Mouse (Mus musculus) kidney, embryonic 15.5 days (tissue): Measurements from ENCODE around the gene E130308A19Rik. TPM values are rescaled to one million over a fixed set of nuclear protein-coding genes. Genes with fewer than 3 reads are reported as not detected.
A peak's percentile ranks its signal among the peaks of the same experiment; 100 is the strongest.

Source experiments
- ATAC-seq: fragments of 200-750 bp; cut with Nextera tagmentation; replicated peaks from 2 replicates; pipeline ENCODE4 v1.8.0; 2017; ENCODE audit warnings: moderate TSS enrichment; ENCODE audit not compliant: low FRiP score
- H3K27ac ChIP-seq: fragments of 300-500 bp; sonication (generic); 2 replicates; pipeline ENCODE4 v1.5.1; 2015; ENCODE audit warnings: mild to moderate bottlenecking, inconsistent platforms
- H3K27me3 ChIP-seq: fragments of 300-500 bp; sonication (generic); 2 replicates; pipeline ENCODE4 v1.6.1; 2015; ENCODE audit warnings: inconsistent platforms
- H3K36me3 ChIP-seq: fragments of 300-500 bp; sonication (generic); 2 replicates; pipeline ENCODE4 v1.6.1; 2015; ENCODE audit warnings: inconsistent platforms
- H3K4me1 ChIP-seq: fragments of 300-500 bp; sonication (generic); 2 replicates; pipeline ENCODE4 v1.6.1; 2015; ENCODE audit warnings: inconsistent platforms
- H3K4me2 ChIP-seq: fragments of 300-500 bp; sonication (generic); 2 replicates; pipeline ENCODE4 v1.6.1; 2015; ENCODE audit warnings: moderate library complexity, mild to moderate bottlenecking, inconsistent platforms
- H3K4me3 ChIP-seq: fragments of 300-500 bp; sonication (generic); replicated peaks from 2 replicates; pipeline ENCODE4 v1.5.1; 2015; ENCODE audit warnings: mild to moderate bottlenecking, inconsistent platforms
- H3K9ac ChIP-seq: fragments of 300-500 bp; sonication (generic); 2 replicates; pipeline ENCODE4 v1.6.1; 2015; ENCODE audit warnings: mild to moderate bottlenecking, inconsistent platforms
- H3K9me3 ChIP-seq: fragments of 300-500 bp; sonication (generic); replicated peaks from 2 replicates; pipeline ENCODE4 v1.6.1; 2016; ENCODE audit warnings: inconsistent platforms
- WGBS: fragments of 180-500 bp; shearing (Covaris S2); methylation state at CpG from one replicate; pipeline ENCODE4 v1.1.7; 2015; ENCODE audit warnings: mixed read lengths; 5-methylcytosine and 5-hydroxymethylcytosine counted together
- polyA plus RNA-seq: library from polyadenylated mRNA; unstranded; fragments of >200 nt; fragmentation: Nextera tagmentation; extraction: Ambion mirVana; gene quantifications from 2 replicates; pipeline ENCODE4 v1.2.1, GENCODE M21; 2015

Gene E130308A19Rik
- polyA plus RNA-seq, 1 experiment from 2014 or later = 35.6 TPM

DNA sequence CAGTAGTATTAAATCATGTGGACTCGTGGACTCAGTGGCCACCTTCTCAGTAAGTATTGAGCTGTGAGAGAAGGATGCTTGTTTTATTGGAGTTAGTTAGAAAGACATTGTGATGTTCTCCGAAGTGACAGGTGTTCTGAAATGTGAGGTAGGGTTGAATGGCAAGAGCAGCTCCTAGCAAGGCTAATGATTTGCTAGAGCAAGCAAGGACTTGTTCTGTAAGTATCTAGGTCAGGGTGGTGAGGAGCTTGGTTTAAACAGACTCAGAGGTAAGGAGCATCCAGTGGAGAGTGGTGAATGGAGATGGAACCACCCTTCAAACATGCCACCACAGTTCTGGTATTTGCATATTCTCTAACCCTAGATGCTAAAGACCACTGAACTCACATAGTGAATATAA is 16.6 kb downstream of the E130308A19Rik start:
- no peak overlapping the region for H3K27ac ChIP-seq
- H3K4me3 ChIP-seq = no peak overlapping the region
- H3K4me2 ChIP-seq = no peak overlapping the region
- WGBS = 65% methylated on average over 2 of the region's 2 CpGs
- peaks cover 48% of the 10 kb centered on the region for H3K4me1 ChIP-seq
- H3K9ac ChIP-seq = no peak overlapping the region
- no peaks in the 10 kb centered on the region for H3K36me3 ChIP-seq
- ATAC-seq = peak; percentile 57; the same call in 1 of the 2 replicates
- no peaks in the 10 kb centered on the region for H3K27me3 ChIP-seq
- H3K9me3 ChIP-seq = no peaks in the 10 kb centered on the region

DNA sequence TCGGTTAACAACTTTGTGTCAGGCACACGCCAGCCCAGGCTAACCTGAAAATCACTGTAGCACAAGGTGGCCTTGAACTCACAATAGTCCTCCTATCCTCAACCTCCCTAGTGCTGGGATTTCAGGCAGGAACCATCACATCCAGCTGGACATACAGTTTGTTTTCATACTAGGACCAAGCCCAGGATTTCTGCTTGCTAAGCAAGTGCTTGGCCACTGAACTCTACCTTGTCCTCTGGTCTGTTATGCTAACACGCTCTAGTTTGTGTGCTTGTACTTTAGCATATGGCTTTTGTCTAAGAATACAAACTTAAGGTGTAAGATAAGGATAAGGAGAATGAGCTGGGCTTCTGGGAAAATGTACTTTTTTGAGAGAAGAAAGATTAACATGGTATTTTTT is 18.4 kb downstream of the E130308A19Rik start:
- no peak for ATAC-seq
- Histone ChIP-seq H3K27ac (no peak overlapping the region; the same call in 1 of the 2 replicates), H3K36me3 (no peaks in the 10 kb centered on the region), H3K4me1 (peaks cover 39% of the 10 kb centered on the region), H3K27me3 (no peaks in the 10 kb centered on the region), H3K4me3 (no peak overlapping the region), H3K9ac (no peak overlapping the region), H3K9me3 (no peaks in the 10 kb centered on the region), H3K4me2 (no peak overlapping the region)
- 74% methylated on average over 3 of the region's 3 CpGs for WGBS

DNA sequence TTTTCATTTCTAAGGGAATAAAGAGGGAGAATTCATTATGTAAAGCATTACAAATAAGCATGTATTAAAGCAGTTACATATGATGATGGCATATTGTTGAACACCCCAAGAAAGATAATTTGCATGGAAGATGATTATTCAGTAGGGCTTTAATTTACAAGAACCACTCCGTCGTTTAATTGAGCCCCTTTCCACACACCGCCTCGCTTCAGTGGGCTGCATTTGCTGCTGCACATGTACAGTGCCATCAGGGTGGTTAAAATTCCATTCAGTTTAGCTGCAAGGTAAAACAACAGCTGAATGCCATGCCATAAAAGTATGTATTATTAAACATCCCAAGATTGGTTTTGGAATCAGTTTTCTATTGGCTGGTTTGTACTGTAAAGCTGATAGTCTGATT is 19.0 kb downstream of the E130308A19Rik start:
- Histone ChIP-seq H3K27me3 (no peaks in the 10 kb centered on the region), H3K9me3 (no peaks in the 10 kb centered on the region), H3K36me3 (no peaks in the 10 kb centered on the region), H3K4me3 (no peak overlapping the region), H3K27ac (no peak overlapping the region), H3K4me1 (peaks cover 36% of the 10 kb centered on the region), H3K4me2 (no peak overlapping the region), H3K9ac (no peak overlapping the region)
- ATAC-seq = no peak
- 66% methylated on average over 4 of the region's 4 CpGs for whole genome bisulfite sequencing

- ATAC-seq = no peak
- Histone ChIP-seq H3K36me3 (no peaks in the 10 kb centered on the region), H3K4me2 (no peak overlapping the region), H3K9me3 (no peaks in the 10 kb centered on the region), H3K27ac (no peak overlapping the region), H3K4me3 (no peak overlapping the region), H3K4me1 (peaks cover 33% of the 10 kb centered on the region), H3K27me3 (no peaks in the 10 kb centered on the region), H3K9ac (no peak overlapping the region)
- 83% methylated on average over 2 of the region's 2 CpGs for WGBS
These were observed 19.6 kb downstream of the E130308A19Rik start for GRCm38 (mm10) chr4:59645610-59646009.

- Histone ChIP-seq H3K27ac (no peak overlapping the region), H3K9ac (no peak overlapping the region), H3K27me3 (no peaks in the 10 kb centered on the region), H3K4me3 (no peak overlapping the region), H3K4me2 (no peak overlapping the region), H3K4me1 (peaks cover 30% of the 10 kb centered on the region), H3K9me3 (no peaks in the 10 kb centered on the region), H3K36me3 (no peaks in the 10 kb centered on the region)
- ATAC-seq = no peak
- 90% methylated on average over 10 of the region's 10 CpGs for WGBS
These were observed 20.1 kb downstream of the E130308A19Rik start for GRCm38 (mm10) chr4:59646020-59646696.

DNA sequence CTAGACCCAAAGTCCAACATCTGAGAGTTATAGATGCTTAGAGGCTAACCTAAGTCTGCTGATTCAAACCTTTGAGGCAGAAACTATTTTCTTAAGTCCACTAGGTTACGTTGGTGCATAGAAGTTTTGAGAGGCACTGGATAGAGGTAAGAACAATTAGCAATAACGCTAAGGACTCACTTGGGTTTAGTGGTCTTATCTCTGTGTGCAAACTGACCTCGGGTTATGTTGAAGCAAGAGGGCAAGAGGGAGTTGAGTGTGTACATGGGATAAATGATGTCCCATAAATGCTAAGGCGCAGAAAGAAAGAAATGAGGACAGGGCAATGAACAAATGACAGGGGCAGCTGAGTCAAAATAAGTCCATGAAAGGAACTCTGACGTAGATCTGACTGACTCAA is 23.1 kb downstream of the E130308A19Rik start:
- Histone ChIP-seq H3K4me2 (no peak overlapping the region), H3K36me3 (no peaks in the 10 kb centered on the region), H3K9me3 (no peaks in the 10 kb centered on the region), H3K9ac (no peak overlapping the region), H3K27me3 (no peaks in the 10 kb centered on the region), H3K4me3 (no peak overlapping the region), H3K27ac (no peak overlapping the region), H3K4me1 (peaks cover 6% of the 10 kb centered on the region)
- WGBS = 84% methylated on average over 5 of the region's 5 CpGs
- no peak for ATAC-seq

GRCm38 (mm10) chr4:59652166-59652681 is 26.2 kb downstream of the E130308A19Rik start:
- Histone ChIP-seq H3K27me3 (no peaks in the 10 kb centered on the region), H3K9ac (no peak overlapping the region), H3K36me3 (no peaks in the 10 kb centered on the region), H3K4me2 (no peak overlapping the region), H3K9me3 (no peaks in the 10 kb centered on the region), H3K27ac (no peak overlapping the region), H3K4me1 (no peaks in the 10 kb centered on the region), H3K4me3 (no peak overlapping the region)
- WGBS = 79% methylated on average over 1 of the region's 1 CpGs
- no peak for ATAC-seq

GRCm38 (mm10) chr4:59656061-59656642 is 30.1 kb downstream of the E130308A19Rik start:
- WGBS = 80% methylated on average over 5 of the region's 5 CpGs

GRCm38 (mm10) chr4:59662163-59662562 is 36.2 kb downstream of the E130308A19Rik start:
- H3K27ac ChIP-seq = no peak overlapping the region
- no peaks in the 10 kb centered on the region for H3K27me3 ChIP-seq
- H3K4me3 ChIP-seq = no peak overlapping the region
- no peaks in the 10 kb centered on the region for H3K9me3 ChIP-seq
- WGBS = 98% methylated on average over 1 of the region's 1 CpGs
- H3K4me2 ChIP-seq = no peak overlapping the region
- no peak for ATAC-seq
- no peak overlapping the region for H3K9ac ChIP-seq
- peaks cover 6% of the 10 kb centered on the region; the same call in 1 of the 2 replicates for H3K4me1 ChIP-seq
- 0 out of 2 replicates have a peak, but pooled peaks cover 3% of the 10 kb centered on the region for H3K36me3 ChIP-seq

More at GRCm38 (mm10) chr4:59656061-59656642, 30.1 kb downstream of the E130308A19Rik start:
- ATAC-seq = no peak
- Histone ChIP-seq H3K27me3 (no peaks in the 10 kb centered on the region), H3K4me2 (no peak overlapping the region), H3K36me3 (no peaks in the 10 kb centered on the region), H3K4me1 (no peaks in the 10 kb centered on the region), H3K4me3 (no peak overlapping the region), H3K9ac (no peak overlapping the region), H3K9me3 (no peaks in the 10 kb centered on the region), H3K27ac (no peak overlapping the region)

- 83% methylated on average over 6 of the region's 6 CpGs for WGBS
- H3K36me3 ChIP-seq = 0 out of 2 replicates have a peak, but pooled peaks cover 3% of the 10 kb centered on the region
- no peak overlapping the region for H3K9ac ChIP-seq
- no peak overlapping the region for H3K4me2 ChIP-seq
- no peaks in the 10 kb centered on the region for H3K27me3 ChIP-seq
- H3K27ac ChIP-seq = no peak overlapping the region
- H3K4me1 ChIP-seq = peaks cover 12% of the 10 kb centered on the region; the same call in 1 of the 2 replicates
- H3K9me3 ChIP-seq = no peaks in the 10 kb centered on the region
- H3K4me3 ChIP-seq = no peak overlapping the region
- 0 out of 2 replicates have a peak, but pooled peaks have one; percentile 6 for ATAC-seq
These were observed 37.4 kb downstream of the E130308A19Rik start for GRCm38 (mm10) chr4:59663451-59663850.

GRCm38 (mm10) chr4:59666550-59667317 is 40.7 kb downstream of the E130308A19Rik start:
- H3K36me3 ChIP-seq = 0 out of 2 replicates have a peak, but pooled peaks cover 3% of the 10 kb centered on the region
- H3K27ac ChIP-seq = no peak overlapping the region
- whole genome bisulfite sequencing = 75% methylated on average over 3 of the region's 3 CpGs
- H3K9me3 ChIP-seq = no peaks in the 10 kb centered on the region
- no peak for ATAC-seq
- no peaks in the 10 kb centered on the region for H3K27me3 ChIP-seq
- H3K4me2 ChIP-seq = no peak overlapping the region
- no peak overlapping the region for H3K9ac ChIP-seq
- peaks cover 12% of the 10 kb centered on the region; the same call in 1 of the 2 replicates for H3K4me1 ChIP-seq
- no peak overlapping the region for H3K4me3 ChIP-seq

- Histone ChIP-seq H3K4me1 (peaks cover 12% of the 10 kb centered on the region; the same call in 1 of the 2 replicates), H3K9ac (no peak overlapping the region), H3K27ac (no peak overlapping the region), H3K4me2 (no peak overlapping the region), H3K4me3 (no peak overlapping the region), H3K36me3 (no peaks in the 10 kb centered on the region), H3K27me3 (no peaks in the 10 kb centered on the region), H3K9me3 (no peaks in the 10 kb centered on the region)
- 51% methylated on average over 3 of the region's 3 CpGs for WGBS
- peak; percentile 54; the same call in 1 of the 2 replicates for ATAC-seq
These were observed 42.0 kb downstream of the E130308A19Rik start for GRCm38 (mm10) chr4:59668050-59668449.
